Mouse (Mus musculus) lung, embryonic 15.5 days (tissue): ENCODE results near the gene Tmcc1. TPM values are rescaled to one million over a fixed set of nuclear protein-coding genes. Genes with fewer than 3 reads are reported as not detected.
A peak's percentile ranks its signal among the peaks of the same experiment; 100 is the strongest.
"Not testable (repeated sequence)": the region's sequence is repeated elsewhere in the genome, so short reads cannot be mapped to it uniquely, and the experiment has no call there.

Experiments used
- ATAC-seq: fragments of 200-750 bp; cut with Nextera tagmentation; 2 replicates; pipeline ENCODE4 v1.8.0; 2017; ENCODE audit warnings: moderate number of reproducible peaks, borderline replicate concordance; ENCODE audit not compliant: low FRiP score, low TSS enrichment; ENCODE audit errors: extremely low read depth
- H3K27ac ChIP-seq: fragments of 300-500 bp; sonication (generic); 2 replicates; pipeline ENCODE4 v1.5.1; 2015; ENCODE audit warnings: moderate library complexity, mild to moderate bottlenecking, inconsistent platforms
- H3K27me3 ChIP-seq: fragments of 300-500 bp; sonication (generic); 2 replicates; pipeline ENCODE4 v1.6.1; 2015; ENCODE audit warnings: inconsistent platforms
- H3K36me3 ChIP-seq: fragments of 300-500 bp; sonication (generic); 2 replicates; pipeline ENCODE4 v1.6.1; 2015; ENCODE audit warnings: inconsistent platforms
- H3K4me1 ChIP-seq: fragments of 300-500 bp; sonication (generic); 2 replicates; pipeline ENCODE4 v1.6.1; 2015; ENCODE audit warnings: inconsistent platforms
- H3K4me2 ChIP-seq: fragments of 300-500 bp; sonication (generic); 2 replicates; pipeline ENCODE4 v1.6.1; 2015; ENCODE audit warnings: inconsistent platforms, mild to moderate bottlenecking, moderate library complexity
- H3K4me3 ChIP-seq: fragments of 300-500 bp; sonication (generic); 2 replicates; pipeline ENCODE4 v1.5.1; 2015; ENCODE audit warnings: mild to moderate bottlenecking, inconsistent platforms
- H3K9ac ChIP-seq: fragments of 300-500 bp; sonication (generic); 2 replicates; pipeline ENCODE4 v1.6.1; 2015; ENCODE audit warnings: inconsistent platforms
- H3K9me3 ChIP-seq: fragments of 300-500 bp; sonication (generic); 2 replicates; pipeline ENCODE4 v1.6.1; 2016; ENCODE audit warnings: inconsistent platforms
- WGBS: fragments of 180-500 bp; shearing (Covaris S2); methylation state at CpG from one replicate; pipeline ENCODE4 v1.1.7; 2015; 5-methylcytosine and 5-hydroxymethylcytosine counted together
- polyA plus RNA-seq: library from polyadenylated mRNA; unstranded; fragments of >200 nt; fragmentation: Nextera tagmentation; extraction: Ambion mirVana; gene quantifications from 2 replicates; pipeline ENCODE4 v1.2.1, GENCODE M21; 2015

The Tmcc1 gene
- 11.1 and 13.2 TPM in 2 replicates for polyA plus RNA-seq

- H3K9me3 ChIP-seq = no peaks in the 10 kb centered on the region
- H3K4me2 ChIP-seq = peak within 1 kb of the TSS; percentile 82
- peak; percentile 92 for ATAC-seq
- peaks cover 25% of the 10 kb centered on the region for H3K4me1 ChIP-seq
- peak within 1 kb of the TSS; percentile 94 for H3K4me3 ChIP-seq
- WGBS = under 1% methylated on average over 50 of the region's 68 CpGs
- H3K36me3 ChIP-seq = no peaks in the 10 kb centered on the region
- H3K9ac ChIP-seq = peak within 1 kb of the TSS; percentile 81
- peak within 1 kb of the TSS; percentile 85 for H3K27ac ChIP-seq
- H3K27me3 ChIP-seq = peaks cover 5% of the 10 kb centered on the region; the same call in 1 of the 2 replicates
These were observed at the start of gene Tmcc1 for GRCm38 (mm10) chr6:116193394-116194393. Tmcc1 (minus strand) TSS chr6:116193486.

GRCm38 (mm10) chr6:116240371-116240770 lies 47.1 kb upstream of the Tmcc1 start:
- no peak overlapping the region for H3K4me2 ChIP-seq
- 93% methylated on average over 2 of the region's 2 CpGs for WGBS
- H3K27ac ChIP-seq = no peak overlapping the region
- no peaks in the 10 kb centered on the region for H3K27me3 ChIP-seq
- no peaks in the 10 kb centered on the region for H3K4me1 ChIP-seq
- H3K9ac ChIP-seq = no peak overlapping the region
- no peak overlapping the region for H3K4me3 ChIP-seq
- ATAC-seq = no peak
- H3K36me3 ChIP-seq = peaks cover 45% of the 10 kb centered on the region
- no peaks in the 10 kb centered on the region for H3K9me3 ChIP-seq

GRCm38 (mm10) chr6:116238083-116238482 lies 44.8 kb upstream of the Tmcc1 start:
- no peaks in the 10 kb centered on the region for H3K4me1 ChIP-seq
- no peak for ATAC-seq
- no peak overlapping the region for H3K4me2 ChIP-seq
- WGBS = 86% methylated on average over 5 of the region's 5 CpGs
- no peaks in the 10 kb centered on the region for H3K9me3 ChIP-seq
- peaks cover 37% of the 10 kb centered on the region for H3K36me3 ChIP-seq
- H3K4me3 ChIP-seq = no peak overlapping the region
- no peak overlapping the region for H3K27ac ChIP-seq
- H3K9ac ChIP-seq = no peak overlapping the region
- no peaks in the 10 kb centered on the region for H3K27me3 ChIP-seq

GRCm38 (mm10) chr6:116235336-116235735 lies 42.0 kb upstream of the Tmcc1 start:
- no peak for ATAC-seq
- H3K36me3 ChIP-seq = peaks cover 45% of the 10 kb centered on the region
- WGBS = 96% methylated on average over 5 of the region's 5 CpGs

GRCm38 (mm10) chr6:116234821-116235220 lies 41.5 kb upstream of the Tmcc1 start:
- H3K27ac ChIP-seq, ATAC-seq, H3K4me2 ChIP-seq, H3K9me3 ChIP-seq, H3K9ac ChIP-seq, H3K27me3 ChIP-seq, H3K4me3 ChIP-seq, H3K4me1 ChIP-seq: not testable (repeated sequence)
- WGBS = 89% methylated on average over 2 of the region's 2 CpGs
- H3K36me3 ChIP-seq = peaks cover 46% of the 10 kb centered on the region

More at GRCm38 (mm10) chr6:116235336-116235735, 42.0 kb upstream of the Tmcc1 start:
- no peak overlapping the region for H3K4me2 ChIP-seq
- no peaks in the 10 kb centered on the region for H3K9me3 ChIP-seq
- H3K27me3 ChIP-seq = no peaks in the 10 kb centered on the region
- H3K9ac ChIP-seq = no peak overlapping the region
- no peaks in the 10 kb centered on the region for H3K4me1 ChIP-seq
- no peak overlapping the region for H3K4me3 ChIP-seq
- H3K27ac ChIP-seq = no peak overlapping the region

GRCm38 (mm10) chr6:116228785-116229525 lies 35.7 kb upstream of the Tmcc1 start:
- H3K27ac ChIP-seq = no peak overlapping the region
- no peak overlapping the region for H3K9ac ChIP-seq
- 0 out of 2 replicates have a peak, but pooled peaks have one; percentile 14 for ATAC-seq
- H3K9me3 ChIP-seq = no peaks in the 10 kb centered on the region
- H3K27me3 ChIP-seq = no peaks in the 10 kb centered on the region
- H3K4me1 ChIP-seq = no peaks in the 10 kb centered on the region
- 62% methylated on average over 12 of the region's 12 CpGs for WGBS
- H3K36me3 ChIP-seq = peaks cover 52% of the 10 kb centered on the region
- H3K4me3 ChIP-seq = no peak overlapping the region
- no peak overlapping the region for H3K4me2 ChIP-seq

GRCm38 (mm10) chr6:116227767-116228166 lies 34.5 kb upstream of the Tmcc1 start:
- Histone ChIP-seq H3K36me3 (peaks cover 55% of the 10 kb centered on the region), H3K27ac (no peak overlapping the region), H3K9me3 (no peaks in the 10 kb centered on the region), H3K27me3 (no peaks in the 10 kb centered on the region), H3K4me3 (no peak overlapping the region), H3K9ac (no peak overlapping the region), H3K4me2 (no peak overlapping the region), H3K4me1 (no peaks in the 10 kb centered on the region)
- ATAC-seq = peak; percentile 46; the same call in 1 of the 2 replicates
- 72% methylated on average over 11 of the region's 11 CpGs for WGBS

- Histone ChIP-seq H3K27ac (peak within 1 kb of the TSS; percentile 66), H3K4me2 (peak within 1 kb of the TSS; percentile 84), H3K36me3 (peaks cover 12% of the 10 kb centered on the region), H3K9me3 (no peaks in the 10 kb centered on the region), H3K4me3 (peak within 1 kb of the TSS; percentile 72), H3K4me1 (peaks cover 10% of the 10 kb centered on the region), H3K9ac (peak within 1 kb of the TSS; percentile 70), H3K27me3 (no peaks in the 10 kb centered on the region)
- WGBS = under 1% methylated on average over 51 of the region's 51 CpGs
- ATAC-seq = peak; percentile 98
These were observed 14.6 kb upstream of the Tmcc1 start, which contains the start of gene Washc2 for GRCm38 (mm10) chr6:116207729-116208534. Washc2 (plus strand) TSS chr6:116208038.

GRCm38 (mm10) chr6:116199682-116200081 lies 6.4 kb upstream of the Tmcc1 start:
- Histone ChIP-seq H3K9me3 (no peaks in the 10 kb centered on the region), H3K9ac (no peak overlapping the region), H3K4me1 (no peaks in the 10 kb centered on the region), H3K36me3 (no peaks in the 10 kb centered on the region), H3K4me2 (no peak overlapping the region), H3K4me3 (no peak overlapping the region), H3K27me3 (no peaks in the 10 kb centered on the region), H3K27ac (no peak overlapping the region)
- 51% methylated on average over 2 of the region's 2 CpGs for WGBS
- ATAC-seq = no peak

- H3K9ac ChIP-seq = no peak overlapping the region
- H3K36me3 ChIP-seq = no peaks in the 10 kb centered on the region
- ATAC-seq = no peak
- WGBS = 36% methylated on average over 3 of the region's 3 CpGs
- H3K4me1 ChIP-seq = 0 out of 2 replicates have a peak, but pooled peaks cover 7% of the 10 kb centered on the region
- peaks cover 5% of the 10 kb centered on the region; the same call in 1 of the 2 replicates for H3K27me3 ChIP-seq
- H3K27ac ChIP-seq = no peak overlapping the region
- H3K4me3 ChIP-seq = no peak overlapping the region
- no peaks in the 10 kb centered on the region for H3K9me3 ChIP-seq
- no peak overlapping the region for H3K4me2 ChIP-seq
These were observed 4.9 kb upstream of the Tmcc1 start for GRCm38 (mm10) chr6:116198173-116198572.

GRCm38 (mm10) chr6:116195811-116196210 lies 2.5 kb upstream of the Tmcc1 start:
- ATAC-seq = no peak
- no peak overlapping the region for H3K4me2 ChIP-seq
- peaks cover 22% of the 10 kb centered on the region for H3K4me1 ChIP-seq
- H3K36me3 ChIP-seq = no peaks in the 10 kb centered on the region
- no peaks in the 10 kb centered on the region for H3K9me3 ChIP-seq
- H3K27me3 ChIP-seq = peaks cover 5% of the 10 kb centered on the region; the same call in 1 of the 2 replicates
- H3K4me3 ChIP-seq = no peak overlapping the region
- H3K9ac ChIP-seq = no peak overlapping the region
- H3K27ac ChIP-seq = no peak overlapping the region
- WGBS = 62% methylated on average over 8 of the region's 8 CpGs
